Mouse (Mus musculus) midbrain, embryonic 12.5 days (tissue): ENCODE data around the gene Retnlg. TPM values are rescaled to one million over a fixed set of nuclear protein-coding genes. Genes with fewer than 3 reads are reported as not detected.
"Not testable (repeated sequence)": the region's sequence is repeated elsewhere in the genome, so short reads cannot be mapped to it uniquely, and the experiment has no call there.

Experiments used
- ATAC-seq: fragments of 200-750 bp; cut with Nextera tagmentation; 2 replicates; pipeline ENCODE4 v1.8.0; 2017; ENCODE audit warnings: low read depth, moderate TSS enrichment, moderate library complexity; ENCODE audit not compliant: low FRiP score
- H3K27ac ChIP-seq: fragments of 300-500 bp; sonication (generic); replicated peaks from 2 replicates; pipeline ENCODE4 v1.5.1; 2016; ENCODE audit warnings: mild to moderate bottlenecking
- H3K27me3 ChIP-seq: fragments of 300-500 bp; sonication (generic); 2 replicates; pipeline ENCODE4 v1.6.1; 2016; ENCODE audit warnings: mild to moderate bottlenecking
- H3K36me3 ChIP-seq: fragments of 300-500 bp; sonication (generic); 2 replicates; pipeline ENCODE4 v1.6.1; 2016
- H3K4me1 ChIP-seq: fragments of 300-500 bp; sonication (generic); 2 replicates; pipeline ENCODE4 v1.6.1; 2016
- H3K4me2 ChIP-seq: fragments of 300-500 bp; sonication (generic); replicated peaks from 2 replicates; pipeline ENCODE4 v1.6.1; 2016; ENCODE audit warnings: mild to moderate bottlenecking, moderate library complexity
- H3K4me3 ChIP-seq: fragments of 300-500 bp; sonication (generic); 2 replicates; pipeline ENCODE4 v1.5.1; 2016; ENCODE audit warnings: mild to moderate bottlenecking
- H3K9ac ChIP-seq: fragments of 300-500 bp; sonication (generic); replicated peaks from 2 replicates; pipeline ENCODE4 v1.6.1; 2016; ENCODE audit warnings: mild to moderate bottlenecking, moderate library complexity
- H3K9me3 ChIP-seq: fragments of 300-500 bp; sonication (generic); 2 replicates; pipeline ENCODE4 v1.6.1; 2016; ENCODE audit warnings: mild to moderate bottlenecking
- WGBS: fragments of 180-500 bp; shearing (Covaris S2); methylation state at CpG from one replicate; pipeline ENCODE4 v1.1.7; 2016; 5-methylcytosine and 5-hydroxymethylcytosine counted together
- polyA plus RNA-seq: library from polyadenylated mRNA; unstranded; fragments of >200 nt; fragmentation: Nextera tagmentation; extraction: Ambion mirVana; gene quantifications from 2 replicates; pipeline ENCODE4 v1.2.1, GENCODE M21; 2016

Retnlg gene
- polyA plus RNA-seq, result not detected in 2 replicates

DNA sequence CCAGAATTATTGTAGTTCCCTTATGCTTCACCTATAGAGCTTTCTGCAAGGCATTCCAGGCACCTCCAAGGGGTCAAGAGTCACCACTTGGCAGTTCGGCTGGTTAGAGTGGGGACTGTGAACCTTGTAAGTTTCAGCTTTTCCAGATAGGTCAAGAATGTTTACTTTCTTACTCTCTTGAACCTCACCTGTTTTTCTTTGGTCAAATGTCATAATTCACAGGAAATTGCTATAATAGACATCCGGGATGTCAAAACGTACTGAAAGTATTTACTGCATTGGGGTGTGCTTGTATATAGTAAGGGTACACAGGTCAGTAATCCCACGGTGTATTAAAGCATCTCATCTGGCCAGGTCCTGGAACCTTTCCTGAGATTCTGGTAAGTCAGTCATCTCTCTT is at the start of gene Retnlg:
Retnlg (plus strand) TSS at position 301 of the 400 bp plus-strand sequence.
- WGBS, result 83% methylated on average over 4 of the region's 4 CpGs
- ATAC-seq, result no peak
- Histone ChIP-seq H3K9me3 (no peaks in the 10 kb centered on the region), H3K4me1 (no peaks in the 10 kb centered on the region), H3K36me3 (no peaks in the 10 kb centered on the region), H3K27ac (no peak within 1 kb of the TSS), H3K9ac (no peak within 1 kb of the TSS), H3K27me3 (no peaks in the 10 kb centered on the region), H3K4me2 (no peak within 1 kb of the TSS), H3K4me3 (no peak within 1 kb of the TSS)

GRCm38 (mm10) chr16:48826474-48826873 is 45.9 kb upstream of the Retnlg start:
- Histone ChIP-seq H3K4me3 (no peak overlapping the region), H3K36me3 (no peaks in the 10 kb centered on the region), H3K9me3 (no peaks in the 10 kb centered on the region), H3K27ac (no peak overlapping the region), H3K27me3 (no peaks in the 10 kb centered on the region), H3K9ac (no peak overlapping the region), H3K4me1 (no peaks in the 10 kb centered on the region), H3K4me2 (no peak overlapping the region)
- no peak for ATAC-seq
- 90% methylated on average over 3 of the region's 3 CpGs for WGBS

GRCm38 (mm10) chr16:48827625-48828024 is 44.8 kb upstream of the Retnlg start:
- Histone ChIP-seq H3K36me3 (no peaks in the 10 kb centered on the region), H3K4me3 (no peak overlapping the region), H3K9ac (no peak overlapping the region), H3K4me1 (no peaks in the 10 kb centered on the region), H3K9me3 (no peaks in the 10 kb centered on the region), H3K4me2 (no peak overlapping the region), H3K27ac (no peak overlapping the region), H3K27me3 (no peaks in the 10 kb centered on the region)
- no peak for ATAC-seq
- WGBS, result 62% methylated on average over 1 of the region's 1 CpGs

GRCm38 (mm10) chr16:48829060-48829459 is 43.4 kb upstream of the Retnlg start:
- H3K36me3 ChIP-seq, result no peaks in the 10 kb centered on the region
- H3K27ac ChIP-seq, result no peak overlapping the region
- no peaks in the 10 kb centered on the region for H3K9me3 ChIP-seq
- no peak overlapping the region for H3K4me2 ChIP-seq
- H3K27me3 ChIP-seq, result no peaks in the 10 kb centered on the region
- no peak for ATAC-seq
- H3K4me3 ChIP-seq, result no peak overlapping the region
- no peak overlapping the region for H3K9ac ChIP-seq
- H3K4me1 ChIP-seq, result no peaks in the 10 kb centered on the region
- WGBS, result 88% methylated on average over 4 of the region's 4 CpGs

DNA sequence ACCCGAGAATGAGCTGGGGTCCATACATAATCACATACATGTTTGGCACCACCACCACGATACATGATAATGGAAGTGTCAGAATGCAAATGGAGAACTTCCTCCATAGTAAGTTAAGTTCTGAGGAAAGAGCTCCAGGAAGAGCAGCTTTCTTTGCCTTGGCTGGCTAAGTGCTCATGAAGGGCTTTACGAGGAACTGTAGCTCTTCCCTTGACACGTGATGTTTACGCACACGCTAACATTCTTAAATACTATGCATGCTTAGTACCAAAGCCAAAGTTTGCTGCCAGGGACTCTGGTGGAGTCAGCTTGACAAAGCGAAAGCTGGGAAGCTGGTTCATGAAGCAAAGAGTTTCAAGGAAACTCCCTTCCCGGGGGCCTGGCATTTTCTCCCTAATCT is 40.4 kb upstream of the Retnlg start:
- H3K4me3 ChIP-seq, result no peak overlapping the region
- no peak overlapping the region for H3K4me2 ChIP-seq
- H3K4me1 ChIP-seq, result no peaks in the 10 kb centered on the region
- H3K27me3 ChIP-seq, result no peaks in the 10 kb centered on the region
- 89% methylated on average over 8 of the region's 8 CpGs for WGBS
- no peak for ATAC-seq
- H3K9ac ChIP-seq, result no peak overlapping the region
- no peaks in the 10 kb centered on the region for H3K36me3 ChIP-seq
- H3K27ac ChIP-seq, result no peak overlapping the region
- no peaks in the 10 kb centered on the region for H3K9me3 ChIP-seq

DNA sequence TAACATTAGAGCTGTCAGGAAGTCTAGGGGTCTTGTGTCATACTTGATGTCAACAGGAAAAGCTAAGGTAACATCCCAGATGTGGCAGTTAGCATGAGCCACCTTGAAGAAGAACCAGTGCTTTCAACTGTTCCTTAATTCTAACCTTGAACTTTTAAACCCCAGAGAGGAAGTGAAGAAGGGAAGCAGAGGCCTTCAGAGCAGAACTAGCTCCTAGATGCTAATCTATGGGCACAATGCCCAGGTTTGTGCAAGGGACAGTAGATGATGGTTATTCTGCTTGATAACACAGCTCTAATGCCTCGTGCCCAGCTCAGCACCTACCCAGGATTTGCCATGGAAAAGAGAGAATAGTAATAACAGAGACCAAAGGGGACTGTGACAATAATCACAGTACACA is 38.8 kb upstream of the Retnlg start:
- WGBS, result 57% methylated on average over 1 of the region's 1 CpGs
- H3K27me3 ChIP-seq, H3K36me3 ChIP-seq, H3K27ac ChIP-seq, H3K9me3 ChIP-seq, H3K9ac ChIP-seq, H3K4me3 ChIP-seq, H3K4me1 ChIP-seq, H3K4me2 ChIP-seq, ATAC-seq: not testable (repeated sequence)

DNA sequence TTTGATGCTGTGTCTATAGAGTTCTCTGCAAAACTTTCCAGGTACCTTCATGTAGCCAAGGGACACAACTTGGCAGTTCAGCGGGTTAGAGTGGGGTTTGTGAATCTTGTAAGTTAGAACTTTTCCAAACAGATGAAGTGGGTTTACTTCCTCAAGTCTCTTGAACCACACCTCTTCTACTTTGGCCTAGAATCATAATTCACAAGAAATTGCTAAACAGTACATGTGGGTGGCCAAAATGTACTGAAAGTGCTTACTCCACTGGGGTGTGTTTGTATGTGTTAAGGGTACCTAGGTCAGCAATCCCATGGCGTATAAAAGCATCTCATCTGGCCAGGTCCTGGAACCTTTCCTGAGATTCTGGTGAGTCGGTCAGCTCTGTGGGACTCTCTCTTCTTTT is 30.2 kb upstream of the Retnlg start, which contains the start of gene Retnla:
Retnla (plus strand) TSS at position 286 of the 400 bp plus-strand sequence.
- no peak within 1 kb of the TSS for H3K9ac ChIP-seq

GRCm38 (mm10) chr16:48843671-48844386 is 28.6 kb upstream of the Retnlg start:
- no peak overlapping the region for H3K4me2 ChIP-seq
- H3K4me3 ChIP-seq, result no peak overlapping the region
- WGBS, result 91% methylated on average over 4 of the region's 4 CpGs
- no peak for ATAC-seq
- no peak overlapping the region for H3K27ac ChIP-seq
- no peaks in the 10 kb centered on the region for H3K27me3 ChIP-seq
- no peaks in the 10 kb centered on the region for H3K36me3 ChIP-seq
- no peaks in the 10 kb centered on the region for H3K4me1 ChIP-seq
- H3K9ac ChIP-seq, result no peak overlapping the region
- H3K9me3 ChIP-seq, result no peaks in the 10 kb centered on the region

More for the DNA sequence above, 30.2 kb upstream of the Retnlg start, which contains the start of gene Retnla:
- Histone ChIP-seq H3K4me3 (no peak within 1 kb of the TSS), H3K27me3 (no peaks in the 10 kb centered on the region), H3K9me3 (no peaks in the 10 kb centered on the region), H3K4me2 (no peak within 1 kb of the TSS), H3K4me1 (no peaks in the 10 kb centered on the region), H3K27ac (no peak within 1 kb of the TSS), H3K36me3 (no peaks in the 10 kb centered on the region)
- WGBS, result 90% methylated on average over 3 of the region's 3 CpGs
- ATAC-seq, result no peak

- H3K27ac ChIP-seq, H3K4me2 ChIP-seq, H3K36me3 ChIP-seq, H3K27me3 ChIP-seq, H3K9me3 ChIP-seq, H3K4me3 ChIP-seq, ATAC-seq, H3K9ac ChIP-seq, H3K4me1 ChIP-seq: not testable (repeated sequence)
- 92% methylated on average over 1 of the region's 1 CpGs for WGBS
Measured at GRCm38 (mm10) chr16:48865004-48865403, 7.4 kb upstream of the Retnlg start.

DNA sequence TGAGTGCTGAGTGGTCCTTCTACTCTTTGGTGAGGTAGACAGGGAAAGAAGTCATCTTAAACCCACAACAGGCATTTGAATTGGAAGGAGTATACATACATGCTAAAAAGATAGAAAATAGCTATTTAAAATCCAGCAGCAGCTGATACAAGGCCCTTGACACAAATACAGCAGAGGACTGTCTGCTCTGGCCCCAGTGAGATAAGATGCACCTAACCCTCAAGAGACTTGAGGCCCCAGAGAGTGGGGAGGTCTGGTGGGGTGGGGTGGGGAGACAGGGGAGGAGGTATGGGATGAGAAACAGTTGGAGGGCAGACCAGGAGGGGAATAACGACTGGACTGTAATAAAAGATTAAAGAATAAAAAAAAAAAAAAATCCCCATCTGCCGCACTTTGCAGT is 4.7 kb upstream of the Retnlg start:
- no peak overlapping the region for H3K9ac ChIP-seq
- H3K27me3 ChIP-seq, result no peaks in the 10 kb centered on the region
- 86% methylated on average over 2 of the region's 2 CpGs for WGBS
- H3K27ac ChIP-seq, result no peak overlapping the region
- H3K4me2 ChIP-seq, result no peak overlapping the region
- no peaks in the 10 kb centered on the region for H3K36me3 ChIP-seq
- H3K4me3 ChIP-seq, result no peak overlapping the region
- no peaks in the 10 kb centered on the region for H3K9me3 ChIP-seq
- no peak for ATAC-seq
- H3K4me1 ChIP-seq, result no peaks in the 10 kb centered on the region

- Histone ChIP-seq H3K4me3 (no peak overlapping the region), H3K27ac (no peak overlapping the region), H3K4me2 (no peak overlapping the region), H3K27me3 (no peaks in the 10 kb centered on the region), H3K4me1 (no peaks in the 10 kb centered on the region), H3K9me3 (no peaks in the 10 kb centered on the region), H3K9ac (no peak overlapping the region), H3K36me3 (no peaks in the 10 kb centered on the region)
- no peak for ATAC-seq
- 85% methylated on average over 1 of the region's 1 CpGs for WGBS
Measured at GRCm38 (mm10) chr16:48868663-48869062, 3.8 kb upstream of the Retnlg start.

DNA sequence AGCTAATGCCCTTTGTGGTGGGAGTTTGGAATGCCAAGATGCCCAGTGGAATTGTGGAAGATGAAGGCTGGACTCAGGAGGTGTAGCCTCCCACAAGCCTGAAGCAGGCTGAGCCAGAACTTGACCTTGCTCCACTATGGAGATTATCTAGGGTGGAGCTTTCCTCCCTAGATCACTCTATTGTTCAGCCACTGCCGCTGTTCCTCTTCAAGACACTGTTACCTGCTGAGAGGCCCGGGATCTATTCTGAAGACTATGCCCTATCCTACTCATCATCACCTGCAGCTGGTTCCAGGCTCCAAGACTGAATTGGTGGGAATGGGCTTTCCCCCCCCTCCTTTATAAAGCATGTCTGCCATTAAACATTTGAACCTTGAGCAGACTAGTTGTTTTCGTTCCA is 2.8 kb upstream of the Retnlg start:
- Histone ChIP-seq H3K36me3 (no peaks in the 10 kb centered on the region), H3K27ac (no peak overlapping the region), H3K9me3 (no peaks in the 10 kb centered on the region), H3K9ac (no peak overlapping the region), H3K4me2 (no peak overlapping the region), H3K27me3 (no peaks in the 10 kb centered on the region), H3K4me3 (no peak overlapping the region), H3K4me1 (no peaks in the 10 kb centered on the region)
- 75% methylated on average over 3 of the region's 3 CpGs for WGBS
- ATAC-seq, result no peak

GRCm38 (mm10) chr16:48871754-48872153 is 667 bp upstream of the Retnlg start:
- Histone ChIP-seq H3K9me3 (no peaks in the 10 kb centered on the region), H3K4me1 (no peaks in the 10 kb centered on the region), H3K4me3 (no peak overlapping the region), H3K9ac (no peak overlapping the region), H3K4me2 (no peak overlapping the region), H3K36me3 (no peaks in the 10 kb centered on the region), H3K27ac (no peak overlapping the region), H3K27me3 (no peaks in the 10 kb centered on the region)
- ATAC-seq, result no peak
- WGBS, result 95% methylated on average over 1 of the region's 1 CpGs
